Mouse (Mus musculus) thymus, postnatal 36 days (tissue): Measurements from ENCODE around the gene 1700020N15Rik.
"Not testable (repeated sequence)": the region's sequence is repeated elsewhere in the genome, so short reads cannot be mapped to it uniquely, and the experiment has no call there.

Source experiments
- DNase-seq, 2 experiments: peaks; one replicate each; pipeline ENCODE4 v3.0.0; 2022; ENCODE audit warnings: mixed read lengths in 2 of 2

Gene 1700020N15Rik

DNA sequence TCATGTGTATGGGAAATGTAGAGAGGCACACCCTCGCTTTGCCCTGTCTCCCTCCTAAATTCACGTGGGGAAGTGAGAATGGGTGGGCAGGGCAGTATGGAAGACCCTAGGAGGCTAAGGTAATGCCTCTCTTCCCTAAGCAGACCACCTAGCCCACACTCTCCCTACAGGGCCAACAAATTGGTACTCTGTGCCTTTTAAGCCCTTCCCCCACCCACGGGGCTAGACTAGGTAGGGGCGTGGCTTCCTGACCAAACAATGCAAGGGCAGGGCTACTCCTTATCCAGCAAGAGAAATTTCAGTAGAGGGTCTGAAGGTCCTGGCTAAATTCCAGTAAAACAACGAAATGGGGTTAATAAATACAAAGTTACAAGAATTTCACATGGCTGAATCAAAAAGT, at the start of gene 1700020N15Rik:
1700020N15Rik (plus strand) TSS at position 301 of the 400 bp plus-strand sequence.
- DNase-seq, result not testable (repeated sequence)

DNA sequence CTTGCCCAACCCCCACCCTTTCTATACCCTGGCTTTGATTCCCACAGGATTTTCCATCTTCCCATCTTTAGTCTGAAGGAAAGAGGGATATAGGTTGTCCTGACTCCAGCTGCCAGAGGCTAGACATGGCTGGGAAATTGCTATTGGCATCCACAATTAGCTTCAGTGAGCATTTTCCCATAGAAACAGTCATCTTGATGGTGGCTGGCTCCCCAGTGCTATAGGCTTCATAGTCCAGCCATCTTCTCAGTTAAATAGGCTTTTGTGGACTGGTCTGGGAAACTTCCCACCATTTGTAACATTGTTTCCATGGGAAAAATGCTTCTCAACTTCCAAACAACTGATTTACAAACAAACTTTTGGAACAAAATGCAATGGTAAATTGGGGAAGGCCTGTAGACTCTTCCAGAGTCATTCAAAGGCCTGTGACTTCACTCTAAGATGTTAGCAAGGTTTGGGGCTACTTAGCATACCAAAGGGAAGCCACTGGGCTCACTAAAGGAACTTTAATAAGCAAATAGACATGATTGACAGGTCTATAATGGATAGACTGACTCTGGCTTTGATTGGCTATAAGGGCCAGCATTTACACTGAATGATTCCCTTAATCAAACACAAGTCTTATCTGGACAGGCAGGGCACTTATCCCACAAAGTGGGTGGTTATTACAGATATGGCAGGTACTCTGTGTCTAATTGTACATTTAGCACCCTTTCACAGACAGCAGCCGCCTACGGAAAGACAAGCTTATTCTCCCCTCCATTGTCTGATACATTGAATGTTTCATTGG, 31.9 kb downstream of the 1700020N15Rik start:
- no peak for DNase-seq
